ENCODE assay signal across 9 mouse cellular contexts in genomic region chr8:72321635-72322441, GRCm38 (mm10). TPM values are rescaled to one million over a fixed set of nuclear protein-coding genes. Genes with fewer than 3 reads are reported as not detected.
A peak's percentile ranks its signal among the peaks of the same experiment; 100 is the strongest.
DNase-seq lines count a peak whose midpoint lies in the region; ATAC-seq and TF ChIP-seq lines count a peak whose summit lies in the region.
"Had no signal": no experiment of that assay in that cellular context is flagged by ENCODE, and none has a peak within 500 bp of the region (broad histone marks: within the 10 kb centered on the region; RNA-seq: fewer than 3 reads in every experiment).

No protein-coding gene starts in this region.

- no peak overlapping the region for H3K27ac ChIP-seq in kidney, postnatal 0 days
- no peak overlapping the region for H3K27ac ChIP-seq in CH12.LX (ENCODE audit: insufficient read depth, low read depth)
- H3K27ac ChIP-seq in embryonic facial prominence, embryonic 15.5 days (replicated peaks) = no peak overlapping the region
- H3K27ac ChIP-seq in liver, postnatal 0 days (ENCODE audit: low read depth) = peak overlapping the region; percentile 62
- no peak overlapping the region for H3K27ac ChIP-seq in midbrain, embryonic 13.5 days
- H3K27ac ChIP-seq in midbrain, embryonic 15.5 days = no peak overlapping the region

- H3K9me3 ChIP-seq in kidney, postnatal 0 days (replicated peaks; ENCODE audit: low read length) = no peaks in the 10 kb centered on the region
- H3K9me3 ChIP-seq in CH12.LX (replicated peaks; ENCODE audit: low read length) = peaks cover 20% of the 10 kb centered on the region
- H3K9me3 ChIP-seq in embryonic facial prominence, embryonic 15.5 days (replicated peaks) = no peaks in the 10 kb centered on the region
- H3K9me3 ChIP-seq in liver, postnatal 0 days (ENCODE audit: low read length) = no peaks in the 10 kb centered on the region
- no peaks in the 10 kb centered on the region for H3K9me3 ChIP-seq in midbrain, embryonic 13.5 days
- no peaks in the 10 kb centered on the region for H3K9me3 ChIP-seq in midbrain, embryonic 15.5 days

- ATAC-seq in kidney, postnatal 0 days (replicated peaks; ENCODE audit: low FRiP score, low read depth) = no peak
- ATAC-seq in embryonic facial prominence, embryonic 15.5 days (ENCODE audit: insufficient number of reproducible peaks, low FRiP score, low TSS enrichment, low read depth) = no peak
- no peak for ATAC-seq in liver, postnatal 0 days
- ATAC-seq in midbrain, embryonic 13.5 days = no peak
- ATAC-seq in megakaryocyte progenitor cell, adult 5-6 weeks (replicated peaks; ENCODE audit: poor library complexity) = no peak
- ATAC-seq in midbrain, embryonic 15.5 days (replicated peaks) = no peak

- WGBS in kidney, postnatal 0 days = 86% methylated on average over 20 of the region's 20 CpGs
- 87% methylated on average over 20 of the region's 20 CpGs for WGBS in embryonic facial prominence, embryonic 15.5 days
- WGBS in liver, postnatal 0 days (ENCODE audit: insufficient replicate concordance) = 83% methylated on average over 20 of the region's 20 CpGs
- 92% methylated on average over 20 of the region's 20 CpGs for WGBS in midbrain, embryonic 13.5 days
- WGBS in midbrain, embryonic 15.5 days = 91% methylated on average over 20 of the region's 20 CpGs

- in situ Hi-C loops in CH12.LX (cut with MboI; ENCODE audit: low pct_ligation_motif_present, low pct_unique_long_range_greater_than_20kb, low sequenced_read_pairs) = no loop called here

- H3K4me3 ChIP-seq in kidney, postnatal 0 days (replicated peaks; ENCODE audit: low read depth, low read length) = peak overlapping the region; percentile 68
- H3K4me3 ChIP-seq in CH12.LX (replicated peaks in 1 of 3; ENCODE audit: low read depth in 2 of 3, low read length in 2 of 3, poor library complexity in 1 of 3) = peak overlapping the region in 1 of 3 experiments; percentile 27
- peak overlapping the region; percentile 63; the same call in 1 of the 2 replicates for H3K4me3 ChIP-seq in embryonic facial prominence, embryonic 15.5 days (replicated peaks)
- peak overlapping the region; percentile 67 for H3K4me3 ChIP-seq in liver, postnatal 0 days (ENCODE audit: low read depth, low read length)
- no peak overlapping the region for H3K4me3 ChIP-seq in midbrain, embryonic 13.5 days (replicated peaks)
- H3K4me3 ChIP-seq in midbrain, embryonic 15.5 days = no peak overlapping the region

- no peak for TF ChIP-seq RAD21 in CH12.LX (IDR thresholded peaks at IDR 0.05; ENCODE audit: low read depth, low read length)

- no peak for DNase-seq in kidney, postnatal 0 days (ENCODE audit: low spot score)
- DNase-seq in kidney, adult 9 months = no peak
- DNase-seq in CH12.LX (ENCODE audit: extremely low read depth) = no peak
- no peak for DNase-seq in liver, postnatal 0 days
- DNase-seq: gastrocnemius, postnatal 10 days had no signal

- no peak overlapping the region for H3K9ac ChIP-seq in kidney, postnatal 0 days (ENCODE audit: low read depth, low read length)
- H3K9ac ChIP-seq in CH12.LX (ENCODE audit: insufficient read depth, low read depth) = no peak overlapping the region
- no peak overlapping the region for H3K9ac ChIP-seq in embryonic facial prominence, embryonic 15.5 days
- H3K9ac ChIP-seq in liver, postnatal 0 days (replicated peaks) = no peak overlapping the region; the same call in 1 of the 2 replicates
- no peak overlapping the region for H3K9ac ChIP-seq in midbrain, embryonic 13.5 days (replicated peaks)
- H3K9ac ChIP-seq in midbrain, embryonic 15.5 days = no peak overlapping the region

- TF ChIP-seq EP300 in CH12.LX (IDR thresholded peaks at IDR 0.05; ENCODE audit: low read length) = no peak
- no peak for TF ChIP-seq EP300 in liver, postnatal 0 days (IDR thresholded peaks at IDR 0.05; ENCODE audit: low read depth)

- H3K36me3 ChIP-seq in kidney, postnatal 0 days (ENCODE audit: insufficient read depth, low read length) = 0 out of 2 replicates have a peak, but pooled peaks cover 3% of the 10 kb centered on the region
- H3K36me3 ChIP-seq in CH12.LX (replicated peaks in 1 of 2; ENCODE audit: control insufficient read depth in 1 of 2, insufficient read depth in 1 of 2, low read length in 1 of 2) = peaks cover 0 to 2% of the 10 kb centered on the region in 2 experiments
- no peaks in the 10 kb centered on the region for H3K36me3 ChIP-seq in embryonic facial prominence, embryonic 15.5 days
- H3K36me3 ChIP-seq in liver, postnatal 0 days (replicated peaks; ENCODE audit: insufficient read depth, low read length) = peaks cover 15% of the 10 kb centered on the region
- H3K36me3 ChIP-seq in midbrain, embryonic 13.5 days = no peaks in the 10 kb centered on the region
- H3K36me3 ChIP-seq in midbrain, embryonic 15.5 days (replicated peaks) = no peaks in the 10 kb centered on the region

- TF ChIP-seq CTCF in kidney, postnatal 0 days (IDR thresholded peaks at IDR 0.05; ENCODE audit: low read depth) = no peak
- no peak for TF ChIP-seq CTCF in CH12.LX (conservative IDR thresholded peaks at IDR 0.05 in 1 of 2, IDR thresholded peaks at IDR 0.05 in 1 of 2; ENCODE audit: low read depth in 2 of 2, low read length in 2 of 2)
- no peak for TF ChIP-seq CTCF in liver, postnatal 0 days (IDR thresholded peaks at IDR 0.05; ENCODE audit: low read depth)

- H3K27me3 ChIP-seq in kidney, postnatal 0 days (ENCODE audit: insufficient read depth, low read length) = no peaks in the 10 kb centered on the region; the same call in 1 of the 2 replicates
- peaks cover 2% of the 10 kb centered on the region for H3K27me3 ChIP-seq in CH12.LX (replicated peaks)
- peaks cover 34% of the 10 kb centered on the region for H3K27me3 ChIP-seq in embryonic facial prominence, embryonic 15.5 days
- peaks cover 18% of the 10 kb centered on the region for H3K27me3 ChIP-seq in liver, postnatal 0 days (ENCODE audit: insufficient read depth, low read length)
- H3K27me3 ChIP-seq in midbrain, embryonic 13.5 days = peaks cover 67% of the 10 kb centered on the region
- H3K27me3 ChIP-seq in midbrain, embryonic 15.5 days (replicated peaks) = peaks cover 41% of the 10 kb centered on the region

- no peak for TF ChIP-seq POLR2A in CH12.LX (IDR thresholded peaks at IDR 0.05; ENCODE audit: low read depth, low read length)

- peak overlapping the region; percentile 68 for H3K4me2 ChIP-seq in kidney, postnatal 0 days (ENCODE audit: low read length)
- H3K4me2 ChIP-seq in CH12.LX (ENCODE audit: insufficient read depth, low read depth, poor library complexity, severe bottlenecking) = peak overlapping the region; percentile 69
- H3K4me2 ChIP-seq in embryonic facial prominence, embryonic 15.5 days (replicated peaks) = peak overlapping the region; percentile 95; the same call in 1 of the 2 replicates
- H3K4me2 ChIP-seq in liver, postnatal 0 days (ENCODE audit: low read depth, low read length) = peak overlapping the region; percentile 80
- no peak overlapping the region for H3K4me2 ChIP-seq in midbrain, embryonic 13.5 days (replicated peaks)
- H3K4me2 ChIP-seq in midbrain, embryonic 15.5 days = no peak overlapping the region

- 0 out of 2 replicates have a peak, but pooled peaks cover 13% of the 10 kb centered on the region for H3K4me1 ChIP-seq in kidney, postnatal 0 days (replicated peaks; ENCODE audit: insufficient read depth, low read length)
- H3K4me1 ChIP-seq in CH12.LX (ENCODE audit: control insufficient read depth in 1 of 2, insufficient read depth in 2 of 2) = peaks cover 21 to 63% of the 10 kb centered on the region in 2 experiments
- peaks cover 40% of the 10 kb centered on the region for H3K4me1 ChIP-seq in embryonic facial prominence, embryonic 15.5 days
- peaks cover 25% of the 10 kb centered on the region for H3K4me1 ChIP-seq in liver, postnatal 0 days (ENCODE audit: insufficient read depth)
- peaks cover 23% of the 10 kb centered on the region for H3K4me1 ChIP-seq in midbrain, embryonic 13.5 days (replicated peaks)
- peaks cover 22% of the 10 kb centered on the region for H3K4me1 ChIP-seq in midbrain, embryonic 15.5 days

- H3K79me2 ChIP-seq in CH12.LX (replicated peaks; ENCODE audit: control insufficient read depth, extremely low read depth, insufficient read depth, poor library complexity, severe bottlenecking) = no peaks in the 10 kb centered on the region

- dilution Hi-C loops in CH12.LX (cut with MboI; ENCODE audit: extremely low pct_ligation_motif_present, extremely low pct_unique_long_range_greater_than_20kb, low sequenced_read_pairs) = no loop called here

TF ChIP-seq in CH12.LX, 34 proteins besides CTCF, POLR2A, EP300 and RAD21:
- 0 out of 2 replicates have a peak, but pooled peaks have one; percentile 7 for TF ChIP-seq MAX (IDR thresholded peaks at IDR 0.05; ENCODE audit: low read length)
- no peak for TF ChIP-seq GABPA (IDR thresholded peaks at IDR 0.05; ENCODE audit: insufficient replicate concordance, low read depth, low read length)
- TF ChIP-seq BHLHE40 (IDR thresholded peaks at IDR 0.05; ENCODE audit: low read depth, low read length) = peak; percentile 74
- no peak for TF ChIP-seq TCF12 (IDR thresholded peaks at IDR 0.05; ENCODE audit: low read depth, low read length)

RNA-seq across cellular contexts. Expression of gene Klf2, which starts 3.0 kb away (rescaled TPM):
- polyA plus RNA-seq in kidney, postnatal 0 days (2015; fragmentation: Nextera tagmentation; extraction: Ambion mirVana) = 24.7 and 31.9 TPM in 2 replicates
- total RNA-seq in CH12.LX (2012; rRNA removed) = not detected in 2 replicates
- 0.12 and 0.16 TPM in 2 replicates for total RNA-seq in CH12.LX (2014; rRNA removed)
- 0.74 and 1.4 TPM in 2 replicates for polyA plus RNA-seq in CH12.LX (2012; ENCODE audit: insufficient read length, low read depth)
- polyA plus RNA-seq in embryonic facial prominence, embryonic 15.5 days (2015; fragmentation: Nextera tagmentation; extraction: Ambion mirVana) = 12.1 and 15.4 TPM in 2 replicates
- polyA plus RNA-seq in liver, postnatal 0 days (2015; fragmentation: Nextera tagmentation; extraction: Ambion mirVana) = 5.6 and 7.4 TPM in 2 replicates
- 2.7 and 4.3 TPM in 2 replicates for polyA plus RNA-seq in midbrain, embryonic 13.5 days (2015; fragmentation: Nextera tagmentation; extraction: Ambion mirVana)
- total RNA-seq in megakaryocyte progenitor cell, adult 5-6 weeks (2015) = 10.8 and 21.8 TPM in 2 replicates
- total RNA-seq in megakaryocyte progenitor cell, adult 5-6 weeks (2017) = 2.0 and 6.6 TPM in 2 replicates
- polyA plus RNA-seq in midbrain, embryonic 15.5 days (2015; fragmentation: Nextera tagmentation; extraction: Ambion mirVana) = 4.7 and 5.4 TPM in 2 replicates

RNA-seq across cellular contexts. Expression of gene Gm10282, which starts 16.8 kb away (rescaled TPM):
- polyA plus RNA-seq in kidney, postnatal 0 days (2015; fragmentation: Nextera tagmentation; extraction: Ambion mirVana) = 22.2 and 22.8 TPM in 2 replicates
- total RNA-seq in CH12.LX (2012; rRNA removed) (16.4 and 18.3 TPM in 2 replicates), CH12.LX (2014; rRNA removed) (76.4 and 77.7 TPM in 2 replicates)
- 125 and 176 TPM in 2 replicates for polyA plus RNA-seq in CH12.LX (2012; ENCODE audit: insufficient read length, low read depth)
- polyA plus RNA-seq in embryonic facial prominence, embryonic 15.5 days (2015; fragmentation: Nextera tagmentation; extraction: Ambion mirVana) = 22.9 and 33.3 TPM in 2 replicates
- 6.3 and 6.4 TPM in 2 replicates for polyA plus RNA-seq in liver, postnatal 0 days (2015; fragmentation: Nextera tagmentation; extraction: Ambion mirVana)
- polyA plus RNA-seq in midbrain, embryonic 13.5 days (2015; fragmentation: Nextera tagmentation; extraction: Ambion mirVana) = 19.3 and 19.8 TPM in 2 replicates
- 58.7 and 76.6 TPM in 2 replicates for total RNA-seq in megakaryocyte progenitor cell, adult 5-6 weeks (2015)
- 68.3 and 86.8 TPM in 2 replicates for total RNA-seq in megakaryocyte progenitor cell, adult 5-6 weeks (2017)
- 9.0 and 11.9 TPM in 2 replicates for polyA plus RNA-seq in midbrain, embryonic 15.5 days (2015; fragmentation: Nextera tagmentation; extraction: Ambion mirVana)

Comparison
In these comparisons a context has a peak if more than half of its experiments do, and no peak if none do; other contexts are left out.
1. H3K4me2 ChIP-seq: peak in kidney, postnatal 0 days (single experiment), CH12.LX (single experiment), embryonic facial prominence, embryonic 15.5 days (single experiment) and liver, postnatal 0 days (single experiment); none in midbrain, embryonic 13.5 days (single experiment) and midbrain, embryonic 15.5 days (single experiment).
2. H3K4me3 ChIP-seq: peak in kidney, postnatal 0 days (single experiment), embryonic facial prominence, embryonic 15.5 days (single experiment) and liver, postnatal 0 days (single experiment); none in midbrain, embryonic 13.5 days (single experiment) and midbrain, embryonic 15.5 days (single experiment).